Mouse (Mus musculus): ENCODE results near the gene Plcb2. TPM values are rescaled to one million over a fixed set of nuclear protein-coding genes. Genes with fewer than 3 reads are reported as not detected.

The Plcb2 gene
- polyA plus RNA-seq, 1 experiment from 2014 or later = 0.32 TPM

DNA sequence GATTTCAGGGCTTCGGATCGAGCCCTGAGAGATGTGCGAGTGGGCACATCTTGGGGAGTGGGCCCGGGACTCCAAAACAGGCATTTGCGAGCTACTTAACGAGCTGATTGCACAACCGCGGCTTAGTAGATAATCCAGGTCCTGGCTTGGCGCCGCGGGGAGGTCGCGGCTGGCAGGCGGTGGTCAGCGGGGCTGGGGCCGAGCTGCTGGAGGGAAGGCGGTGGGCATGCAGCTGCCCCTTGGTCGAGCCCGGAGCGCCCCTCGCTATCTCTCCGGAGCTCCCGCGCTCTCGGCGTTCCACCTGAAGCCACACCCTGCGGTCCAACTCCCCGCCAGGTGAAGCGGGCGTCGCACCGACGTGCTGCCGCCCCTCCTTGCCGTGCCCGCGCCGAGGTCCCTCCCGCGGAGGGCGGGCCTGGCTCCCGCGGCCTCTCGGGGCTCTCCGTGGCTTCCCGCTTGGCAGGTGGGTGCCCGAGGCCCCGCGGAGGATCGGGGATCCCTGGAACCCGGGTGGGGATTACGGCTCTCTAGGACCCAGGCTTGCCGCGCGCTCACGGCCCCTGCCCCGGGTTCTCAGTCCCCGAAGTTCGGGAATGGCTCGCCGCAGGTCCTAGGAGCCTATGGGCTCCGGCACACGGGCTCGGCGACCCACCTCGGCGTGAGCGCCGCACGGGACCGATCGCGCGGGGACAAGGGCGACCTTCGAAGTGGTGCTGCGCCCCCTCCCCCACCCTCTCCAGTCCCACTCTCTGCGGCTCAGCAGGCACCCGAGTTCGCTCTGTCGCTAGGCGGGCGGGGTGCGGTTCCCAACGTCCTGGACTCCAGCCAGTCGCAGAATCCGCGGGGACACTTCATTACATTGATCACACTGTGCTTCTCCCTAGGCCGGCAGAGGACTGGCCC, 51.1 kb downstream of the Plcb2 start:
- peak overlapping the region; percentile 45 for H3K9ac ChIP-seq (ENCODE audit: low read depth, low read length)
- peak overlapping the region; percentile 42 for H3K4me3 ChIP-seq (ENCODE audit: low read depth, low read length)
- H3K27me3 ChIP-seq (ENCODE audit: control insufficient read depth, insufficient read depth, low read length) = peaks cover 51% of the 10 kb centered on the region
- no peaks in the 10 kb centered on the region for H3K36me3 ChIP-seq (ENCODE audit: control insufficient read depth, insufficient read depth, low read length)
- under 1% methylated on average over 77 of the region's 89 CpGs for WGBS
- ATAC-seq (ENCODE audit: low FRiP score) = peak; percentile 35; the same call in 1 of the 2 replicates
- peaks cover 5% of the 10 kb centered on the region; the same call in 1 of the 2 replicates for H3K4me1 ChIP-seq (replicated peaks; ENCODE audit: control insufficient read depth, insufficient read depth, low read length)
- peak overlapping the region; percentile 95 for H3K4me2 ChIP-seq (replicated peaks; ENCODE audit: low read depth, low read length)
- no peak overlapping the region for H3K27ac ChIP-seq (ENCODE audit: low read depth, low read length)
- DNase-seq (ENCODE audit: low spot score) = peak; percentile 56
- H3K9me3 ChIP-seq (ENCODE audit: control insufficient read depth, low read length) = no peaks in the 10 kb centered on the region

DNA sequence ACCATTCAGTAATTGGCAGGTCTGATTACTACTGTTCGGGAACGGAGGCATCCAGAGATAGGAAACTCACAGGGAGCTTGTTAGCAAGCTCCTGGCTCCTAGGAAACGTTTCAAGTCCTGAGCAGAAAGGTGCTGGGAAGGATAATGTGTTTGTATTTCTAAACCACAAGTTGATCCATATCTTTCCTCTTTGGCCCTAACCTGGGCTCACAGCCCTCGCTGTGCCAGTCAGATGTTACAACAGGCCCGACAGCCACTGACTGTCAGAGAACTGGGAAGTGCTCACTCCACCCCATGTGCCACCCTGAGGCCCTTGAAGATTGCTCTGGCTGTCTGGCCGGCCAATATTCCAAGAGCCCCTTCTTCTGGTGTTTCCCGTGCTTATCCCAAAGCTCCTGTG, 53.7 kb downstream of the Plcb2 start:
- H3K4me3 ChIP-seq (ENCODE audit: low read depth, low read length) = no peak overlapping the region
- no peak overlapping the region for H3K4me2 ChIP-seq (replicated peaks; ENCODE audit: low read depth, low read length)
- no peak overlapping the region for H3K27ac ChIP-seq (ENCODE audit: low read depth, low read length)
- no peak for ATAC-seq (ENCODE audit: low FRiP score)
- no peaks in the 10 kb centered on the region for H3K36me3 ChIP-seq (ENCODE audit: control insufficient read depth, insufficient read depth, low read length)
- H3K9ac ChIP-seq (ENCODE audit: low read depth, low read length) = no peak overlapping the region
- peaks cover 5% of the 10 kb centered on the region; the same call in 1 of the 2 replicates for H3K4me1 ChIP-seq (replicated peaks; ENCODE audit: control insufficient read depth, insufficient read depth, low read length)
- WGBS = 21% methylated on average over 7 of the region's 7 CpGs
- no peak for DNase-seq (ENCODE audit: low spot score)
- peaks cover 48% of the 10 kb centered on the region for H3K27me3 ChIP-seq (ENCODE audit: control insufficient read depth, insufficient read depth, low read length)
- no peaks in the 10 kb centered on the region for H3K9me3 ChIP-seq (ENCODE audit: control insufficient read depth, low read length)

DNA sequence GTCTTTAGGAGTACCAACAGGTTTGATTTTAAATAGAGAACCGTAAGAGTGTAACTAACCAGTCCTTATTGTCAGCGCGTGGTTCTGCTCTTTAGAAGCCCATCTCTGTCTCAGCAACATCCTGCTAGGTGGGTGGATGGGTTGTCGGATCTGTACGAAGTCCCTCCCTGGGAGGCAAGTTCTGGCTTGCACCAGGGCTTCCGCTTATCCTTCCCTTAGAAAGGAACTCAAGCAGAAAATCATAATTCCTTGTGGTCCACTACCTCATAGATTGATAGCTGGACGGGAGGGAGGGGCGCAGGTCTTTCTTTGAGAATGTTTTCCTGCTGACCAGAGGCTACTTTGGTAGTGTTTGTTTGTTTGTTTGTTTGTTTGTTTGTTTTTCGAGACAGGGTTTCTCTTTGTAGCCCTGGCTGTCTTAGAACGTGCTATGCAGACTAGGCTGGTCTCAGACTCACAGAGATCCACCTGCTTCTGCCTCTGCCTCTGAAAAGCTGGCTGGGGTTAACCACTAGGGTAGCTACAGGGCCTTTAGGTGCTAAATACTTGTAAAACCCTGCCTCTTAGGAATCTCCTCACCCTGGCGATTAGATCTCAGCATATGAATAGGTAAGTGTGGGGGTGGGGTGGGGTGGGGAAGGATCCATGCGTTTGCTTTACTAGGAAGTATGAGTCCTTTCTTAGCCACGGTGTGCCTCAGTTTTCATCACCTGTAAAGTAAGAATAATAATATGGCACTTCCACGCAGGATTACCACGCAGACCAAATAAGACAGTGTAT, 54.4 kb downstream of the Plcb2 start:
- Histone ChIP-seq H3K9me3 (ENCODE audit: control insufficient read depth, low read length) (no peaks in the 10 kb centered on the region), H3K9ac (ENCODE audit: low read depth, low read length) (no peak overlapping the region), H3K4me3 (ENCODE audit: low read depth, low read length) (no peak overlapping the region), H3K4me1 (replicated peaks; ENCODE audit: control insufficient read depth, insufficient read depth, low read length) (peaks cover 5% of the 10 kb centered on the region; the same call in 1 of the 2 replicates), H3K27ac (ENCODE audit: low read depth, low read length) (no peak overlapping the region), H3K27me3 (ENCODE audit: control insufficient read depth, insufficient read depth, low read length) (peaks cover 44% of the 10 kb centered on the region), H3K36me3 (ENCODE audit: control insufficient read depth, insufficient read depth, low read length) (no peaks in the 10 kb centered on the region), H3K4me2 (replicated peaks; ENCODE audit: low read depth, low read length) (no peak overlapping the region)
- DNase-seq (ENCODE audit: low spot score) (no peak), ATAC-seq (ENCODE audit: low FRiP score) (no peak)
- WGBS = 24% methylated on average over 15 of the region's 15 CpGs

DNA sequence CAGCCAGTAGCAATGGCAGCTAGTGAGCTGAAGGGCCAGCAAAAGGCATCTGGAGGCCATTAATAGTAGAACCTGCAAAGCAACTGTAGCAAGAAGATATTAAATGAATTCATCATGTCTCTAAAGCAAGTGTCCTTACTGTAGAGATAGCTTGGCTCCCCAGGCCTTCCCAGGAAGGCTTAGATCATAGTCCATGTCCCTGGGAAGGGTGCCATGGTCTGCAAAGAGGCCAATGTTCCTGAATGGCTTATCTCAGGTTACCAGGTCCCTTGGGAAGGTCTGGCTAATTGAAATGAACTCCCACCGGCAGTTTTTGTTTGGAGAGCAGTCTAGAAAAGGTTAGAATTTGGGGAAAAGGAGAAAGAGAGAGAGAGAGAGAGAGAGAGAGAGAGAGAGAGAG, 56.5 kb downstream of the Plcb2 start:
- Histone ChIP-seq H3K27me3 (ENCODE audit: control insufficient read depth, insufficient read depth, low read length) (peaks cover 23% of the 10 kb centered on the region), H3K4me1 (replicated peaks; ENCODE audit: control insufficient read depth, insufficient read depth, low read length) (peaks cover under 1% of the 10 kb centered on the region; the same call in 1 of the 2 replicates), H3K27ac (ENCODE audit: low read depth, low read length) (no peak overlapping the region), H3K9me3 (ENCODE audit: control insufficient read depth, low read length) (no peaks in the 10 kb centered on the region), H3K9ac (ENCODE audit: low read depth, low read length) (no peak overlapping the region), H3K4me3 (ENCODE audit: low read depth, low read length) (no peak overlapping the region), H3K36me3 (ENCODE audit: control insufficient read depth, insufficient read depth, low read length) (no peaks in the 10 kb centered on the region), H3K4me2 (replicated peaks; ENCODE audit: low read depth, low read length) (no peak overlapping the region)
- DNase-seq (ENCODE audit: low spot score) (no peak), ATAC-seq (ENCODE audit: low FRiP score) (no peak)
- WGBS = 71% methylated on average over 1 of the region's 1 CpGs

DNA sequence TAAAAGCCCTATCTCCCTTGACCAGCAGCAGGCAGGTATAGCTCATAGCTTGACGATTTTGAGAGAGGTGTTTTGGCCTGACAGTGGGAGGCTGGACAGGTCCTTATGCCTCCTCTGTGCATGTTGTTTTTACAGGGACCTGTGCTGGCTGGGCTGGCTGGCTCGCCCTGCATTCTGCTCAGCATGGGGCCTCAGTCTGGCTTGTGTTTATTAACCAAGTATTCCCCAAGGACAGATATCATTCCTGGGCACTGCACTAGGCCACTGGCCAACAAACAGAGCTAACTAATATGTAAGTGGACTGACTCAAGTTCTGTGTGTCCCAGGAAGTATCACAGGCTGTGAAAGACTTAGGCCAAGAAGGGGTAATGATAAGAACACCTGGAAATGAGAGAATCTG, 58.5 kb downstream of the Plcb2 start:
- Histone ChIP-seq H3K9me3 (ENCODE audit: control insufficient read depth, low read length) (no peaks in the 10 kb centered on the region), H3K4me1 (replicated peaks; ENCODE audit: control insufficient read depth, insufficient read depth, low read length) (no peaks in the 10 kb centered on the region), H3K36me3 (ENCODE audit: control insufficient read depth, insufficient read depth, low read length) (no peaks in the 10 kb centered on the region), H3K27ac (ENCODE audit: low read depth, low read length) (no peak overlapping the region), H3K4me3 (ENCODE audit: low read depth, low read length) (no peak overlapping the region), H3K9ac (ENCODE audit: low read depth, low read length) (no peak overlapping the region), H3K4me2 (replicated peaks; ENCODE audit: low read depth, low read length) (no peak overlapping the region), H3K27me3 (ENCODE audit: control insufficient read depth, insufficient read depth, low read length) (peaks cover 5% of the 10 kb centered on the region)
- no peak for DNase-seq (ENCODE audit: low spot score)
- WGBS = 31% methylated on average over 2 of the region's 2 CpGs
- ATAC-seq (ENCODE audit: low FRiP score) = no peak

DNA sequence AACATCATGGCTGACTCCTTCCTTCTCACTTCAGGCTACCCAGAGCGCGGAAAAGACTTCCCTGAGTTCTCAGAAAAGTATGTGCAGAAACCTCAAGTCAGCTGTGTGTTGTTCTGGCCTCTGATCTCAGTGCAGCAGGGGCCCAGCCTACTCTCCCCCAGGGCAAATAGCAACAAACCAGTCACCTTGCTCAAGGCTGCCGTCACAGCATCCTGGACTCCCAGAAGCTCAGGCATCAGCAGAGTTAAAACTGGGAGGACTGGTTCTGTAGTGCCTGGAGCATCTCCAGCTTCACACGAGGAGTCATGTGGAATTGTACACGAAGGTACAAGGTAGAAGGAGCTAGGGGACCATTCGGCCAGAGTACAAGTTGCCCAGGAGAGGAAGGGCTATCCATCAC, 59.0 kb downstream of the Plcb2 start:
- H3K27ac ChIP-seq (ENCODE audit: low read depth, low read length) = no peak overlapping the region
- no peak overlapping the region for H3K4me2 ChIP-seq (replicated peaks; ENCODE audit: low read depth, low read length)
- DNase-seq (ENCODE audit: low spot score) = no peak
- H3K9me3 ChIP-seq (ENCODE audit: control insufficient read depth, low read length) = no peaks in the 10 kb centered on the region
- no peaks in the 10 kb centered on the region for H3K36me3 ChIP-seq (ENCODE audit: control insufficient read depth, insufficient read depth, low read length)
- no peaks in the 10 kb centered on the region for H3K4me1 ChIP-seq (replicated peaks; ENCODE audit: control insufficient read depth, insufficient read depth, low read length)
- ATAC-seq (ENCODE audit: low FRiP score) = no peak
- WGBS = 66% methylated on average over 6 of the region's 6 CpGs
- H3K9ac ChIP-seq (ENCODE audit: low read depth, low read length) = no peak overlapping the region
- peaks cover 1% of the 10 kb centered on the region; the same call in 1 of the 2 replicates for H3K27me3 ChIP-seq (ENCODE audit: control insufficient read depth, insufficient read depth, low read length)
- H3K4me3 ChIP-seq (ENCODE audit: low read depth, low read length) = no peak overlapping the region

DNA sequence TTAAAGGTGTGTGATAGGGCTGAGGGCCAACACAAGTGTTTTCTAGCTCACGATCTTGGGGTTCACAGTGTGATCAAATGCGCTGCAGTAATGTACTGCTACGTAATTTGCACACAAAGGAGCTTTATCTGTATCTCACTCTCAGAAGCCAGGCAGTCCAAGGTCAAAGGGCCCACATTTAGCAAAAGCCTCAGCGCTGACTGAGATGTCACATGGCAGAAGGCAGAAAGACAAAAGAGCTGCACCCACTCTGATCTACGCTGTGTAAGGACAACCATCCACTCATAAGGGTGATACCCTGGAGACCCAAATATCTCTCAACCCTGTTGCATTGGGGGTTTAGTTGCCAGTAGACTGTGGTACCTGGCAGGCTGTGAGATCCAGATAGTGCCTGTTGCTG, 61.1 kb downstream of the Plcb2 start:
- DNase-seq (ENCODE audit: low spot score) = no peak
- WGBS = 69% methylated on average over 5 of the region's 5 CpGs
- Histone ChIP-seq H3K27ac (ENCODE audit: low read depth, low read length) (no peak overlapping the region), H3K36me3 (ENCODE audit: control insufficient read depth, insufficient read depth, low read length) (no peaks in the 10 kb centered on the region), H3K4me2 (replicated peaks; ENCODE audit: low read depth, low read length) (no peak overlapping the region), H3K27me3 (ENCODE audit: control insufficient read depth, insufficient read depth, low read length) (peaks cover 18% of the 10 kb centered on the region), H3K9ac (ENCODE audit: low read depth, low read length) (no peak overlapping the region), H3K4me3 (ENCODE audit: low read depth, low read length) (no peak overlapping the region), H3K9me3 (ENCODE audit: control insufficient read depth, low read length) (no peaks in the 10 kb centered on the region), H3K4me1 (replicated peaks; ENCODE audit: control insufficient read depth, insufficient read depth, low read length) (peaks cover 5% of the 10 kb centered on the region; the same call in 1 of the 2 replicates)
- ATAC-seq (ENCODE audit: low FRiP score) = no peak

DNA sequence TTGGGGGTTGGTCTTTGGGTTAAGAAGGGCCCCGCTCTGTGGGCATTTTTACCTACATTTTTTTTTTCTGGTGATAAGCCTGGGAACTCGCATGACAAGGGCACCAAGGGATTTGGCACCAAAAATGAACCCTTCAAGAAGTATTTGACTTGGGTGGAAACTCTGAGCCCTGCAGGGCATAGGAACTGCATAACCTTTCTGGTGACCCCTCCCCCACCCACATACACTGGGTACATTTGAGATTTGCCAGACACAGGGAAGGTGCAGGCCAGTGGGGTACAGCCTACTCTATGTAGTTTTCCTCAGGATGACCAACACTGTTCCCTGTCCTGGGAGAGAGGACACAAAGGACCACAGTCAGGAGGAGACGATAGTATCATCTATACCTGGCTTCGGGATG, 62.6 kb downstream of the Plcb2 start:
- peaks cover 20% of the 10 kb centered on the region for H3K27me3 ChIP-seq (ENCODE audit: control insufficient read depth, insufficient read depth, low read length)
- no peak overlapping the region for H3K4me3 ChIP-seq (ENCODE audit: low read depth, low read length)
- no peak overlapping the region for H3K9ac ChIP-seq (ENCODE audit: low read depth, low read length)
- no peaks in the 10 kb centered on the region for H3K36me3 ChIP-seq (ENCODE audit: control insufficient read depth, insufficient read depth, low read length)
- H3K9me3 ChIP-seq (ENCODE audit: control insufficient read depth, low read length) = no peaks in the 10 kb centered on the region
- DNase-seq (ENCODE audit: low spot score) = no peak
- no peak overlapping the region for H3K27ac ChIP-seq (ENCODE audit: low read depth, low read length)
- H3K4me1 ChIP-seq (replicated peaks; ENCODE audit: control insufficient read depth, insufficient read depth, low read length) = peaks cover 5% of the 10 kb centered on the region; the same call in 1 of the 2 replicates
- WGBS = 87% methylated on average over 4 of the region's 4 CpGs
- no peak for ATAC-seq (ENCODE audit: low FRiP score)
- H3K4me2 ChIP-seq (replicated peaks; ENCODE audit: low read depth, low read length) = no peak overlapping the region

Measured in hindbrain, embryonic 11.5 days (tissue).